Mouse (Mus musculus): ENCODE measurements around the gene Atg4a-ps.
A peak's percentile ranks its signal among the peaks of the same experiment; 100 is the strongest.

The Atg4a-ps gene

DNA sequence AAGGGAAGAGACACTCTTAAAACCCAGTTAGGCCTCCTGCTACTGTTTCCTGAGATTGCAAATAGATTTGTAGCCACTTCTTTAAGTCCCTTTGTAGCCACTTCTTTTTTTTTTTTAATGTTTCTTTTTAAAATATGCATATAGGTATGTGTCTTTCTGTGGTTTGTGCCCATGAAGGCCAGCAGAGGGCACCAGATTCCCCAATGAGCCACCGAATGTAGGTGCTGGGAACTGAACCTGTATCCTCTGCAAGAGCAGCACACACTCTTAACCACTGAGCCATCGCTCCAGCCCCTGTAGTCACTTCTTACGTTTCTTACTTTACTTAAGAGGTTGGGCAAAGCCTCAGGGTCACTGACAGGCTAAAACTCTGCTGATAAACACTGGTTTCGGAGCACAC lies 19.4 kb downstream of the Atg4a-ps start:
- DNase-seq, result no peak

DNA sequence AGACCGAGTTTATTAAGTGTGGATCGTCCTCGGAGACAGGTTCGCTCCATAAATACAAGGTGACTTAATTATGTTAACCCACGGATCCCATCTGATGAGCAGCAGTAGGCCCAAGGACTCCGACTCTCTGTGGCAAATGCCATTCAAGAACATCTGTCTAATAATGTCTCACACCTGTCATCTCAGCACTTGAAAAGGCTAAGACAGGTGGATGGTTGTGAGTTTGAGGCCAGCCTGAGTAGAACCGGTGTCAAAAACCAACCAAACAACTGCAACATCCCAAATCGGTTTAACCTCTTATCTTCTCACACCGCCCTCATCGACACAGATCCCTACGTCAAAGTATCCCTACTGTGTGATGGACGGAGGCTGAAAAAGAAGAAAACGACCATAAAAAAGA lies 20.7 kb downstream of the Atg4a-ps start:
- no peak for DNase-seq

GRCm38 (mm10) chr3:103624591-103625051 lies 21.2 kb downstream of the Atg4a-ps start:
- no peak for DNase-seq

GRCm38 (mm10) chr3:103623893-103624470 lies 21.9 kb downstream of the Atg4a-ps start:
- DNase-seq, result no peak

- no peak for DNase-seq
Measured at GRCm38 (mm10) chr3:103620101-103620500, 25.8 kb downstream of the Atg4a-ps start.

- no peak for DNase-seq
Measured at GRCm38 (mm10) chr3:103616981-103617380, 28.9 kb downstream of the Atg4a-ps start.

DNA sequence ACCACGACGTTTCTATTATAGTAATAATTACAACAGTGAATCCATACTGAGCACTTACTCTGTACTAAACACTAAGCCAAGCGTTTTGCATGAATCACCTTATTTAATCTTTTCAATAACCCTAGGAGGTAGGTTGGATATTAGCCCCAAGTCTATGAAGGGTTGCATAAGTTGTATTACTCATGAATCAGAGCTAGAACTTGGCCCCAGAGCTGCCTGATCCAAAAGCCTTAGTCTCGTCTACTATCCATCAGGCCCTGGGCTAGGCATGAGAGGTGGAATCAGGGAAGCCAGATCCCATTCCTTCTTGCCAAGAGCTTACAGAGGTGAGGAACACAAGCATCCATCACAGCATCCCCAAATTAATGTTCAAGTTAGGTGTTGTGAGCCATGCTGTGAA lies 30.2 kb downstream of the Atg4a-ps start:
- no peak for DNase-seq

GRCm38 (mm10) chr3:103612636-103613355 lies 33.1 kb downstream of the Atg4a-ps start:
- peak; percentile 40 for DNase-seq

DNA sequence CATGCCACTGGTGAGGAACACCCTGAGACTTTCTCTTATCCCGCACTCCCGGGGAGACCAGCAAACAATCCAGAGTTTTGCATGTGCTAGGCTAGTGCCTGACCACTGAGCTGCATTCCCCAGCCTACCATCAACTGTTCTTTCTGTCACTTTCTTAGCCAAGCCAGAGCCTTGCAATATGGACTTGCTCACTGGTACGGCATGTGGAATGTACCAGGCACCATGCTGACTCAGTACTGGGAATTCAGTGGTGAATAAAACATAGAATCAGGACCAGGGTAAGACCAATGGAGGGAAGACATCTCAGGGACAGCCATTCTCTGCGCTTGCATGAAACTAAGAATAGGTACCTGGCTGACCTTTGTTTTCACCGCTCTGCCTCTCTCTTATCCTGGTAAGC lies 35.6 kb downstream of the Atg4a-ps start:
- DNase-seq, result no peak

- no peak for DNase-seq
Measured at GRCm38 (mm10) chr3:103606660-103607595, 38.9 kb downstream of the Atg4a-ps start.

DNA sequence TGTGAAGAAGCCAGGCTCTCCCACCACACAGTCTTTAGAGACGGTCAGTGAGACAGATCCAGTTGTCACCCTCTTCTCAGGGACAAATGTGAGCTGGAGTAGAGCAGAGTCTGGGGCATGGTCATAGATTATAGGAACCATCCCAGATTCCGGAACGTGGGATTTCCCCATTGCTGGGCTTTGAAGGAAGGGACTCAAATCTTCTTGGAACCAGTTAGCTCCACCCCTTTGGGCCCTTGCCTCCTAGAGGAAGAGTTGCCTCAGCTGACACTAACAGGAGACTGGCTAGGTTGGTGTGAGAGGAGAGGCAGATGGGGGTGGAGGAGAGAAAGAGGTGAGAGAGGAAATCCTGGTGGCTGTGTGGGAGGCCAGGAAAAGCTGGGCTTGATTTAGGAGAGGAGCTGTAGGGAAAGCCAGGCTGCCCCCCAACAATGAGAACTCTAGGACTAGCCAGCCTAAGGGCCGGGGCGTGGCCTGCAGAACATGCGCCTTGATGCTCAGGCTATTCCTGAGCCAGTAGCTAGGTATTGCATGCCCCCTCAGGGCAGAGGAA lies 39.7 kb downstream of the Atg4a-ps start:
- DNase-seq, result no peak

GRCm38 (mm10) chr3:103601561-103601960 lies 44.3 kb downstream of the Atg4a-ps start:
- DNase-seq, result no peak

GRCm38 (mm10) chr3:103601011-103601410 lies 44.9 kb downstream of the Atg4a-ps start:
- DNase-seq, result no peak

DNA sequence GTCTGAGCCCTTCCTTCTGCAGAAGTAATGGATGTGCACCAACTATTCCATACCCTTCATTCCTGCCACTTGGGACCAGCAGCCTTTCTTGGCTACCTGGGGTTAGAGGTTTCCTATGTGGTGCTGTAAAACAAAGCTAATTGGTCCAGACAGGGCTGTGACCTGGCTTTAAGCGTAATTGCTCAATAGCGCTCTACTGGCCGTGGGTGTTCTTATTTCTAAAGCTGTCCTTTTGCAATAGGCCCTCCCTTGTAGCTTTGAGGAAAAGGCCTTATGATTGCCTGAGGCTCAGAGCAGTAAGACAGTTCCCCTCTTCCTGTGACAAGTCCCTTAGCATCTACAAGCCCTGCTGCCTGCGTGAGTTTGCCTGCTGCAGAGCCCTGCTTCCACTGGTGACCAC lies 48.3 kb downstream of the Atg4a-ps start:
- DNase-seq, result no peak

DNA sequence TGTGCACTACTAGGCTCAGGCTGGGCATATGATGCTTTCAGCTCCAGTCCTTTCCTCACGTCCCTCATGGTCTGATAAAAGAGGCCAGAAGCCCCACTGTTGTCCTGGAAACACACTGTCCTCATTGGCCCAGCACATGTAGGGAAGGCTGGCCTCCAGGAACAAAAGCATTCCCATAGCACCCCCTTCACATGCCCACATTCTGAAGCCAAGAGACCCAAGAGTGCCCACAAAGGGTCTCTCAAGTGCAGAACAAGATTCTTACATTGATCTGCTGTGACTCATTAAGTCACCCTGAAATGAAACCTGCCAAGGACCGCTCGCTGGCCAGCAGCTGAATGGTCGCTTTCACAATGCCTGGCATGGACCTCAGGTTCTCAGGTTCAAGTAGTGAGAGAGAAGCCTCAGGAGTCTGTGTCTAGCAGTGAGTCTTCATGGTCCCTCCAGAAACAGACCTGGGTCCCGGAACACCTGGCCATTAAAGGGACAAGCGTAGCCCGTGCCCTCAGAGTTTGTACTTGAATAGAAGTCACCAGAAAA lies 50.5 kb downstream of the Atg4a-ps start:
- no peak for DNase-seq

Data from right cerebral cortex, postnatal 14 days (tissue).